Mouse (Mus musculus): ENCODE measurements around the gene Spata31d1a.

DNA sequence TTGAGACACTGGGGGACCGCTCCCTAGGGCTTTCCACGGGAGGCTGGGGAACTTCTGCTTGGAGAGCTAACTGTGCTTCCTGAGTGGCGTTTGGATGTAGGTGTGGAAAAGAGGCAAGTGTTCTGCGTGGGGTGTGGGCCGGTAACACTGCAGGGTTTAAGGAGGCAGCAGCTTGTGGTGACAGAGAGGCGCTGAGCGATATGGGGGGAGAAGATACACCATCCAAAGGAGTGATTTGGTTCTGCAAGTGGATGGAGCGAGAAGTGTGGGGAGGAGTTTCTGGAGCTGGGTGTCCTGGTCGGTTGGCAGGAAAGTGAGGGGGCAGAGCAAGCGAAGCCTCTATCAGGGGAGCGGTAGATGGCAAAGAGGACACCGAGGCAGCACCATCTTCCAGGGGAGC, 6.6 kb downstream of the Spata31d1a start:
- TF ChIP-seq CTCF (IDR thresholded peaks at IDR 0.05; ENCODE audit: low read depth, low read length) (no peak), GATA1 (IDR thresholded peaks at IDR 0.05; ENCODE audit: borderline replicate concordance, low read length) (no peak), TAL1 (conservative IDR thresholded peaks at IDR 0.05; ENCODE audit: low read depth, low read length) (no peak)

Measured in G1E (cell line).